Mouse (Mus musculus) kidney, adult 9 months (tissue): ENCODE measurements around the gene Ctnnb1.
A peak's percentile ranks its signal among the peaks of the same experiment; 100 is the strongest.

Experiments
- DNase-seq: peaks from one replicate; pipeline ENCODE4 v3.0.0; 2022

The Ctnnb1 gene

DNA sequence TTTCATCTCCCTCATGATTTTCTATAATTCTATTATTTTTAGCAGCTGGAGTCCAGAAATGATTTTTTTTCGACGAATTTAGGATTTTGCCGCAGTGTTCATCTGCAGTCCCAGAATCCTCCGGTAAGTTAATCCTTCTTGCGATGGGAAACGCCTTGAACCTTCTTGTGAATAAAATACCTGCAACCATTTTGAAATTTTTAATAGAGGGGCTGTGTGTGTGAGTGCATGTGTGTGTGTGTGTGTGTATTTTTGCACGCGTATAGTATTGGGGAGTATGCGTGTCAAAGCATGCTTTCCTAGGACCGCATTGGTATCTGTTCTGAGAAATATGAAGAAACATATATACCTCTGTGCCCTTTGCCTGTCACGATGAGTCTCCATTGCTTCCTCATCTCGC is 1.0 kb downstream of the Ctnnb1 start:
- no peak for DNase-seq

DNA sequence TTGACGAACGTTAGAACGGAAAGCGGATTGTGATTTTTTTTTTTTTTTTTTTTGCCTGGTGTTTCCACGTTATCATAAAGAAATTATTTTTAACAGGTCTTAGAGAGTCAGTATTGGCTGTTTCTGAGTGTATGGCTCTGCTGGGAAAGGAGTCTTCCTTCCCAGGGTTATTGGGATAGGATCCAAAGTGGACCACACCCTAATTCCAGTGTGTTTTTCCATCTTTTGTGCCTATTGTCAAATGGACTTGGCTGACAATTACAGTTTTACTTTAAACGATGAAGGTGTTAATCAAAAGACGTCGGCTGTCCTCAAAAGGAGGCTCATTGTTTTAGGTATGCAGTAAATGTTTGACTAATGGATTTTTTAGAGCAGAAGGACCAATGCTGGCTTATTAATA is 1.8 kb downstream of the Ctnnb1 start:
- no peak for DNase-seq

DNA sequence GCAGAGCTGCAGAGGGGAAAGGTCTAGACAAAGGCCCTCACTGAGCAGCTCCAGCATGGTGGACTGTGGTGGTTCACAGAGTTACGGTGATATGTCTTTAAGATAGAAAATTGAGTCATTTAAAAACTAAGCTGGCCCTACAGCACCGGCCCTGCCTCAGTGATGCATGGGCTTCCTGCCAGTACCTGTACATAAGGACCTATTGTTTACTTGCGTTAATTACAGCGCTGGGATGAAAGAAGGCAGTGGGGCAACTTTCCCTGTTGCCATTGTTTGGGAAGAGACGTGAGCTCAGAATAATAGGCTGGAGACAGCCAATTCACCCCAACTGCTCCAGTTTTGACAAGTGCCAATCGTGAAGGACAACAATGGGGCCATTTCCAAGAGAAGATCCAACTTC is 3.4 kb downstream of the Ctnnb1 start:
- DNase-seq: no peak

DNA sequence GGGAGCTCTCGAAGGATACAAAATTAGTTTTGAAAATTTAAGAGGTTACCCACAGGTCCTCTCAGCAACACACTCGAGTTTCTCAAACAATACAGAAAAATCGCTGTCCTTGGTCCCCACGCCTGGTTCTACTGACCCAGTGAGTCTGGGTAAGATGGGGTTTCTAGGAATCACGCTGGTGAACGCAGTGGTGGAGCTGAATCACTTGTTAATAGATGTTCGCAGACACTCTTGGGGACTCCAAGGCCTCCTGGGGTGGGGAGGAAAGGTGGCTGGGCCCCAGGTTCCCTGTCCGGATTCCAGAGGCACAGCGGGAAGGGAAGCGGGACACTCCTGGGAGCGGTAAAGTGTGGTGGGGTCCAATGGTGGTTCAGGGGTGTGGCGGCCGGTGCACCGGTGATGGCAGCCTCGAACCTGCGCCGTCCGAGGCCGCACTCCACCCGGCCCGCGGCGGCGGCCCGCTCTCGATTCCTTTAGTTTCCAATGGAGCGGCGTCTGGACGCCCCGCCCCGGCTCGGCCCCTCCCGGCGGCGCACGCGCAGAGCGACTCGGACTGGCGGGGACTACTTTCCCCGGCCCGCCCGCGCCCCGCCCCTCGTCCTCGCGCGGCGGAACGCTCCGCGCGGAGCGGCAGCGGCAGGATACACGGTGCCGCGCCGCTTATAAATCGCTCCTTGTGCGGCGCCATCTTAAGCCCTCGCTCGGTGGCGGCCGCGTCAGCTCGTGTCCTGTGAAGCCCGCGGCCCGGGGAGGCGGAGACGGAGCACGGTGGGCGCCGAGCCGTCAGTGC is 4.0 kb downstream of the Ctnnb1 start:
- peak; percentile 96 for DNase-seq

DNA sequence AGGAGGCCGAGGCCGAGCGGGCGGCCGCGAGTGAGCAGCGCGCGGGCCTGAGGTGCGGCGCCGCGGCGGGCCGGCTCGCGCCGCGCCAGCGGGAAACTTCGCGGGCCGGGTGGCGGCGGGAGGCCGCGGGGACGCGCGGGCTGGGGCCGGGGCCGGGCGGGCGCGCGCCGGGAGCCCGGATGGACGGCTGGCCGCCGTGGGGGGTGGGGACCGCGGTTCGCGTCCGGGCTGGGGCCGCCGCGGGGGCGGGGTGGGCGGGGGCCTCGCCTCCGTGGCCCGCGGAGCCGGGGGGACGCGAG is 4.5 kb downstream of the Ctnnb1 start:
- DNase-seq: no peak

DNA sequence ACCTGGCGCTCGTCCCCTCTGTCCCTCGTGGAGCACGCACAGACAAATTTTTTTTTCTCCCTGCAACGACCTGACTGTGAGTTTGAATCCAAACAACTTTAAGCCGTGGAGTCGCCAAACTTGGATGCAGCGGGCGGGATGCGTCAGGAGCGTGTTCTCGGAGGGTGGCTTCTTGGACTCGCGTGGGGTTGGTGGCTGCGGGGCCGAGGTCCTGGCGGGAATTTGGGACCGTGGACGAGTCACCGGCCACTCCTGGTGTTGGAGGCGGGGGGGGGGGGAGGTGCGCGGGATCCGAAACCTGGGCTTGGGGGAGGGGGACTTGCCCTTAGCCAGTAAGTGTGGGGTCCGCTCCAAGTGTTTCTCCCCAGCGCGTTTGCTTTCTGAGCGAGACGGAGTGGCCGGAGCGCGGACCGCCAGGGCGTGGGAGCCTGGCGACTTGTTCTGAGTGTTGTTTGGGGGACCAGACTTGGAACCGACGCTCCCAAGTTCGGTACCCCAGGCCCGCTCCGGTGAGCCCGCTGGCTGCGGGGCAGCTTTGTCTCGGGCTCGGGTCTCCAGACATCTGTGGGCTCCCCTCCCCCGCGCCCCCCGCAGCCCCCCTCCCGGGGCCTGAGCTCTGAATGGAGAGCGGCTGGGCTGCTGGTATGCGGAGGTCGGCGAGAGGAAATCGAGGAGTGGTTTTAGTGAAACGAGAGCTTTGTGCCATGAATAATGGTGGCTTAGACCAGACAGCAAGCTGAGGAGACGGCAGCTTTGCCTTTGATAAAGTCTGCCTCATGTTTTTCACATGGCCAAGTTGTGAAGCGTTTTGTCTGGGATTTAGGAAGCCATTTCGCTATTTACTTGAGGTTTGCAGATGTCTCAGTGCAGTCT is 5.1 kb downstream of the Ctnnb1 start:
- DNase-seq: peak; percentile 43

DNA sequence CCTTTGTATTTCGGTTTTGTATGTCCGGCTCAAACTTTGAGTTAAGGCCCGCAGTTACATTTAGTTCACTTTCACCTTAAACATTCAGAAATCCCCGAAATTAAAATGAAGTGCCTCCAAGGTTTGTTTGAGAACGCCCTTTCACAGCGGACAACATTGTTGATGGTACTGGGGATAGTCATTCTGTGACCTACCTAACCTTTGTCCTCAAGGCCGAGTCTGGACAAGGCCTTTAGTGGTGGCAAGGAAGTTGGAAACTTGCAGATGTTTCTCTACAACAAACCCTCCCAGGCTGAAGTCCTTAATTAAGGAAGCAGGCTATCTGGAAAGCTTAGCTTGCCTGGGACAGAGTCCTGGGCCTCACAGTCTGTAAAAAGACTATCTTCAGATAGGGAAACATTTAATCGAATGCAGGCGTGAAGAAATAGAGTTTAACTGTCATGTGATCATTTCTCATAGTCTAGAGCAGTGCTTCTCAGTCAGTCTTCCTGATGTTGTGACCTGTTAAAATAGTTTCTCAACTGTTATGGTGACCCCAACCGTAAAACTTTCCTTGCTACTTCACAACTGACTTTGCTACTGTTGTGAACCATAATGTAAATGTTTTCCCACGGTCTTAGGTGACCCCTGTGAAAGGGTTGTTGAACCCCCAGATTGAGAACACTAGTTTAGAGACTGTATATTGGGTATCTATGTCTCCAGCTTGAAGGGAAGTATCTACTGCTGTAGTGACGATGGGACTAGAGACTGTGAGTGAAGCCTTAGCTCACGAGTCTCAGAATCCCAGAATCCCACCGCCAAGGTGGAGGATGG is 6.0 kb downstream of the Ctnnb1 start:
- DNase-seq: peak; percentile 65

DNA sequence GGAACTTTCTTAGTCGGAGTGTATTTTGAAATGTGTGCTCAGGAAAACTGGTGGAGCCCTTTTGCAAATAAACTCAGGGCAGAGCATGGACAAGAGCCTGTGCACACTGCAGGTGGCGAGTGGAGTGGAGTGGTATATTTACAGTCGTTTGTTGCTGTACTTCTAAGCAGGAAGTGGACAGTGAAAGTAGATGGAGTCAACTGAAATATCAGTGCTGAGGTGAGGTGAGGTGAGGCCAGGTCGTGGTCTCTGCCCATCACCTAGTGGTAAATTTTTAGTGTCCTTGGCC is 6.6 kb downstream of the Ctnnb1 start:
- DNase-seq: no peak

DNA sequence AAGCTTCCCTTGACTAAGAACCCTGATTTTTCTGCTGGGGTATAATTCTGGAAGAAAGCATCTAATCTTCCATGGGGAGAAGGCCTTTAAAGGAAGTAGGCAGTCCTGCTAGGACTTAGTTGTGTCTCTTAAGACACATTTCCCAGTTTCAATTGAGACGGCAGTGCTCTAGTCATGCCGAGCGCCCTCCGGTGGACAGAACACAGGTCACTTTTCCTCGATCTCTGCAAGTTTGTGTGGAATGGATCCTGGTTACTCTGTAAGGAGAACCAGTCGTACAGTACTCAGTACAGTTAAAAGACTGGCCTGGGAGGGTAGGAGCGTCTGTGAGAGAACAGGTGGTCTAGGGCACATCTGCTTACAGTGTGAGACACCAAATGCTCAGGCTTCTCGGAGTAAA is 7.3 kb downstream of the Ctnnb1 start:
- DNase-seq: peak; percentile 81

DNA sequence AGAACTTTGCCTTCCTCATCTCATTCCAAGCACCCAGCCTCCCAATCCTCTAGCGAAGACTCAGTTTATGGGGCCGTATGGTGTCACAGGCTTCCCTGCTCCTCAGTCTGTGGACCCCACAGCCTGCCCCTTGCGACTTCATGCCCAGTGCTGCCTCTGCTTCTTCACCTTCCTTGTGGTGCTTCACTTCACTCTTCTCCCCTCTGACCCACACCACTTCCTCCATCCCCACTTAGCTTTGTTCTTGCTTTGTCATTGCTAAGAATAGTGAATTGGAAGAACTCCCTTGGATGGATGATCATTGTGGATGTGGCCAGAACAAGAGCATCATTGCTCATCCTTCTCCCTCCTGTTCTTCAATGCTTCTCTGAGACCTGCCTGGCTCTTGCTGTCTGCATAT is 11.8 kb downstream of the Ctnnb1 start:
- no peak for DNase-seq

DNA sequence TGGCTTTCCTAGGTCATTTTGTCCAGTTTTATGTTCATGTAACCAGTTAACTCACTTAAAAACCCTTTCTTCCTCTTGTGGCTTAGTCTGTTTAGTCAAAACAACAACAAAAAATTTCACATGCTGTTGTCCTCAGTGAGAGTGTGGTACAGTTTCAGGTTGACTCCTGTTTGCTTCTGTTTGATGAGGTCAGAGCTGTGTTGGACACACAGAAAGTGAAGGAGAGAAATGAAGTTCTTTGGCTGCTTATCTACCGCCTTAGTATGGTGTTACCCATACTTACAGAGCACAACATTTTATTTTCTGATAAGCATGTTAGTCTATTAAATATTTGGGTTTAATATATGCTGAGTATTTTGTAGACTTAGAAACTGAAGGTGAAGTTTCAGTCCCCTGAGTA is 14.7 kb downstream of the Ctnnb1 start:
- no peak for DNase-seq

DNA sequence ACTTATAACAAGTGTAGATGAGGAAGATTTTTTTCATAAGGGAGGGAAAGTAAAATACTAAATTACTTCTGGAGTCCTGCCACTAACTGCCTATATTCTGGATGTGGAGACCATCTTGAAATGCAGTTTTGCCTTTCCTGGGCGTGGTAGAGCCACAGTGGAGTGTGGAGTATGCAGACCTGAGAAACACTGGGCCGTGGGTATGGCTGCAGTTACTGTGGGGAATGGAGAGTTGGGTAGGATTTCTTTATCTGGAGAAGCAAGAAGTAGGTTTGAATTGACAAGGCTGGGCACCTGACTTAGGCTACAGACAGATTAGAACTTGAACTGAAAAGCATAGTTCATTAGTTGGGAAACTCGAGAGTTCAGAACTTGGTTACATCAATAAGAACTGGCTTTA is 15.2 kb downstream of the Ctnnb1 start:
- no peak for DNase-seq

DNA sequence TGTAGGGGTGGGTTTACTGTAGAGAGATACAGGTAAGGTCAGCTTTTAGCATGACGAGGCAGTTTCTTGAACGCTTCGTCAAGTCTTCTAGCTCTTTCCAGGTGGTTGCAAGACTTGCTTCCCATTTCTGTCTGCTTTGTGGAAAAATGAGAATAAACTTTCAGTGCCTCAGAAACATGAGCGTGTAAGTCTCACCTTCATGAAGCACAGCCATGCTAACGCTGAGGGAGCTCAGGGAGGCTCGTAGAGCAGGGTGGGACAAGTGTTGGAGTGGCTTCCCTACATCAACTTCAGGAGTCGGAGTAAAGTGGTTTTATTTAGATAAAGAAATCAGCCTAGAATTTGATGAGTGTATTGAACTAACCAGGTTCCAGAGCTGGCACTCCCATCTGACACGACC is 17.1 kb downstream of the Ctnnb1 start:
- DNase-seq: no peak

DNA sequence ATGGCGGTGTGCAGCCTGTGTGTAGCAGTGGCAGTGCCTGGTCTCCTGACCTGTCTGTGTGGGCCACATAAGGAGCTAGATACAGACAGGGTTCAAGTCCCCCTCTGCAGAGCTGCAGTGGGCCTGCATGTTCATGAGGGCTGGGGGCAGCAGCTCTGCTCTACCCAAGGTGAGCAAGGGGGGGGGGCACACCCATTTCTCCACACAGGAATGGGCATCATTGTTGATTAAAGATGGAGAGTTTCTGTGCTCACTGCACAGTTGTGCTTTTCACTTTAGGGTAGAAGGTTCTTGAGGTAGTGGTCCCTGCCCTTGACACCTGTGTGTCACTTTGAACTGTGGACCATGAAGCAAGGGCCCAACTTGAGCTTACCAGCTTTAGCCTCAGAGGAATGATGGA is 19.8 kb downstream of the Ctnnb1 start:
- DNase-seq: no peak

DNA sequence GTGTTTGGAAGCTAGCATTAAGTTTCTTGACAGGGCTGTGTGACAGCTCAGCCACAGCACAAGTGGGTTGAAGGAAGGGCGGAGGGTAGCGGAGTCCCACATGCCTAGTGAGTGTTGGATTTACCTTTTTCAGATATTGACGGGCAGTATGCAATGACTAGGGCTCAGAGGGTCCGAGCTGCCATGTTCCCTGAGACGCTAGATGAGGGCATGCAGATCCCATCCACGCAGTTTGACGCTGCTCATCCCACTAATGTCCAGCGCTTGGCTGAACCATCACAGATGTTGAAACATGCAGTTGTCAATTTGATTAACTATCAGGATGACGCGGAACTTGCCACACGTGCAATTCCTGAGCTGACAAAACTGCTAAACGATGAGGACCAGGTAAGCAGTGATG is 21.7 kb downstream of the Ctnnb1 start:
- DNase-seq: no peak

DNA sequence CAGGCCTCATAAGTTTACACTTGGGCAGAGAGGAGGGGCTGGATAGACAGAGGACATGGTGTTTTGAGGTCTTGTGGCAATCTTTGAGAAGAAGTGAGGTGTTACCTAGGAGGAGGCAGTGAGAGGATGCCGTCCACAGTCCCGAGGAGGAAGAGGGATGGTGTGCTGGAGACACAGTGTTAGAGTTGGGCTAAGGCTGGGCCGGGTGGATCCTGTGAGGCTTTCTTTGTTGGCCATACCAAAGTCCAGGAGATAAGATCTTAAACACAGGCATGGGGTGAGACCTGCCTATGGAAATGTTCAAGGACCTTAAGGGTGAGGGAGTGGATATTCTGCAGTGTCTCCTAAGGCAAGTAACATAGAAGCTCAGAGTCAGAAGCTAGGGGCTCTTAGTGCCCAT is 22.9 kb downstream of the Ctnnb1 start:
- DNase-seq: no peak

DNA sequence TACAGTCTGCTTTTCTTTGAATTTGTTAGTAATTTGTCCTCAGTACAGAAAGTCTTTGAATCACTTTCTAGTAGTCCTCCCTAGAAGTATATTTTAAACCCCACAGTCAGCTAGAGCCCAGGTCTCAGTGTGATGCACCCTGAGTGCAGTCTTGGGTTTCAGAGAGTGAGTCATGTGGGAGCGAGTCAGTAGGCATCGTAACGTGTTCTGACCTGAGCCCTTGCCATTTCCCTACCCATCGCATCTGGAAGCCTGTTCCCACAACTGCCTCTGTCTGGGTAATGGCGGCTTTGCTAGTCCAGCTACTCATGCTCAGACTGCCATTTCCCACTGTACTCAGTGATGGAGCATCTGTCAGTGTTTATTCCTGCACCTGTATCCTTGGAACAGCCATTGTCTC is 29.0 kb downstream of the Ctnnb1 start:
- DNase-seq: no peak

DNA sequence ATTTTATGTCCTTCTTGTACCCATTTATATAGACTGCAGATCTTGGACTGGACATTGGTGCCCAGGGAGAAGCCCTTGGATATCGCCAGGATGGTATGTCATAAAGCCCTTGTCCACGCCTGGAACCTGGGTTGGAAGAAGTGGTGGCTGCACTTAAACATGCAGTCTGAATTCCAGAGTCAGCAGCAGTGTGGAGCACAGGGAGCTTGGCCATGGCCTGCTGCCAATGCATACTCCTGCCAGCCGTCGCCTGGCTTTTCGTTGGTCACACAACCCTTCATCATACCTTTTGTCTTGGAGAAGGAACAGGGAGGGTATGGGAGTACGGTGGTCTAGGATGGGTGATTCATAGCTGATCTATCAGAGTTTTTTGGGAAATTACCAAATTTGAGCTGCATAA is 29.5 kb downstream of the Ctnnb1 start:
- no peak for DNase-seq

DNA sequence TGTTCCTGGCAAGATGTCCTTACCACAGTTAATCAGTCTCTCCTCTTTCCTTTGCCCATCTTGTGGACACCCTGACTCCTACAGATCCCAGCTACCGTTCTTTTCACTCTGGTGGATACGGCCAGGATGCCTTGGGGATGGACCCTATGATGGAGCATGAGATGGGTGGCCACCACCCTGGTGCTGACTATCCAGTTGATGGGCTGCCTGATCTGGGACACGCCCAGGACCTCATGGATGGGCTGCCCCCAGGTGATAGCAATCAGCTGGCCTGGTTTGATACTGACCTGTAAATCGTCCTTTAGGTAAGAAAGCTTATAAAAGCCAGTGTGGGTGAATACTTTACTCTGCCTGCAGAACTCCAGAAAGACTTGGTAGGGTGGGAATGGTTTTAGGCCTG is 30.2 kb downstream of the Ctnnb1 start:
- DNase-seq: no peak

DNA sequence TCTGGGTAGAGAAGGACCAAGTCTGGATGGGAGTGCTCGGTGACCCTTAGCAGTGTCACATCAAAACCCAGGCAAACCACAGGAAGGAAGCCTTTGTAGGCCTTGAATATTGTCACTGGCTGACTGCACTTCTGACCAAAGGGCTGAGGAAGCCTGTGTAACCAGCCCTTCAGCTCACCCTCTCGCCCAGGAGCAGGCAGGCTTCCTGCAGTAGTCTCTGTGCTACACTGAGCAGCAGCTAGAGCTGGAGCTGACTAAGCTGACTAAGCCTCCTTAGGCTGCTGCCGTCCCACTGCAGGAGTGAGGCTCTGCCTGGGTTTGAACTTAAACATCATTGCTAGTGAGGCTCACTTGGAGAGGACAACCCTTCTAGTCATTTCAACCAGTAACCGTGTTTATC is 31.6 kb downstream of the Ctnnb1 start:
- no peak for DNase-seq

DNA sequence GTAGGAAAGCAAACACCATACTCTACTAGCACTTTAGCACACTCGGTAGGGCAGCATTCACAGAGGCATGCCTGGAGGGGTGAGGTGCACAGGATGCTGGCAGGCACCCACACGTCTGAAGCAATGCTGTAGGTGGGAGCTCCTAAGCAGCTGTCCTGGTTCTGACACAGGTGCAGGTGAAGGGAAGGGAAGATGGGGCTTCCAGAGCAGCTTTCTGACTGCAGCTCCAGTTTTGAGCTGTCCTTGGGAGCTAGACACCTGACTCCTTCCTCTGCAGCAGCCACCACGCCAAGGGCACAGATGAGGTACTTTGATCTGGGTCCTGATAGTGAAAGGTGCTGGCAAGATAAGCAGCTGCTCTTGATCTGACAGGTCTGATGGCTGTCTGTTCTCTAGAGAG is 32.5 kb downstream of the Ctnnb1 start:
- no peak for DNase-seq

DNA sequence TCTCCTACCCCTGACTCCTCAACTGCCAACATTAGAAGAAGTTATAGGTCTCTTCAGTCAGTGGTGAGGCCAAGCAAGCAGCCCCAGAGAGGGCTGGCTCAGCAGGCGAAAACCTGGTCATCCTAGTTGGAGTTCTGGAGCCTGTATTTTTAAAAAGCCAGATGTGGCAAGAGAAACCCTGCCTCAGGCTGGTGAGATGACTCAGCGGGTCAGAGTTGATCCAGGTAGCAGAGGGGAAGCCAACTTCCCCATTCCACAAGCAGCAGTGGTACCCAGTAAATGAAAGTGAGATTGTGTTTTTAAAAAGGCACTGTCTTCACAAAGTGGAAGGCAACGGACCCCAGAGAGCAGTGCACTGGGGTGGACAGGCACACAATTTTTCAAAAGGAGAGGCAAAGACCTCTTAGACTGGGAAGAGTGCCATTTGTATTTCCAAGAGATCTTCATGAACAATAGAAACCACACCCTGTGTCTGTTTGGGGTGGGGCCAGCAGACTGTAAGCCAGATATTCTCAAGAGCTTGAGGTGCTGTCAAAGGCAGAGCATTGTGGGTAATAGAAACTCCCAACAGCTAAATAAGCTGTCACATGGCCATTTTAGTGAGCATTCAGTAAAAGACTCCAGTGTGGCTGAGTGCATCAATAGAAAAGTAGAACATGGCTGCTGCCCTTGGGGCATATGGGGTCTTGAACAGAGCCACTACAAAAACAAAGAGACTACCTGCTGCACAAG is 33.1 kb downstream of the Ctnnb1 start:
- peak; percentile 73 for DNase-seq

DNA sequence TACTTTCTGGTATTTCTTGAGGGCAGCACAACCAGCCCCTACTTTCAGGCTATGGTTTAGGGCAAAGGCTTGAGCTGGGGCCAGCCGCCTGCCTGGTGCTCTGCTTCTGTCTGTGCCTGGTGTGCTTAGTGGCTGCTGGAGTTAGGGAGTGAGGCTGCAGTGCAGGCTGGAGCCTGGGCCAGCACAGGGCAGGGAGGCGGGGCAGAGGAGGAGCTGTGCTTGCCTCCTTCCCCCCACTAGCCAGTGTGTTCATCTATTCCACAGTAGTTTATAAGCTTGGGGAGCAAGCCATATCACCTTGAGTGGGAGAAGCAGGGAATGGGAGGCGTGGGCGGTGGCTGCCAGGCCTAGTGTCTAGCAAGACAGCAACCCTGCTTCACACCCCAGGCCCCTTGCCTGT is 34.1 kb downstream of the Ctnnb1 start:
- peak; percentile 34 for DNase-seq
